Comparison of ENCODE assay signal across 12 mouse cellular contexts in the genomic region with DNA sequence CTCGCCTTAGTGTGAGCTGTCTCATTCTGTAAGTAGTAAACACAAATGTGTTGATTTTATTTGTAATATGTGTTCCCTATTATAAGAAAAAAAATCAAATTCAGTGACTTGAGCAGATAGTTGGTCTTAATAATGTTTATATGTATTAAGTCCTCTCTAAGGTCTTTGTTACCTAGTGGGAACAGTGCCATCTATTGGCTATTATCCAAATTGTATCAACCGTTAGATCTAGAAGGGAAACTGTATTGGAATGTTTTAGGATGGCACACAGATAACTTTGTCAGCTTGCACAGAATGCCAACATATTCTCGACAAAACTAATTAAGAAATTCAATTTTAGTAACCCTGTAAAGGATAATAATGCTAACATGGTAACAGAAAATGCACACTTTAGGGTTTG.
A peak's percentile ranks its signal among the peaks of the same experiment; 100 is the strongest.
DNase-seq lines count a peak whose midpoint lies in the region; ATAC-seq lines count a peak whose summit lies in the region.
"Had no signal": no experiment of that assay in that cellular context is flagged by ENCODE, and none has a peak within 500 bp of the region (broad histone marks: within the 10 kb centered on the region; RNA-seq: fewer than 3 reads in every experiment).

No protein-coding gene starts in this region.

- no peak overlapping the region for H3K4me2 ChIP-seq in embryonic facial prominence, embryonic 14.5 days (ENCODE audit: low read depth, low read length)
- H3K4me2 ChIP-seq: limb, embryonic 15.5 days had no signal

- ATAC-seq in embryonic facial prominence, embryonic 14.5 days (ENCODE audit: low read depth): no peak

- peak; percentile 6 for DNase-seq in kidney, adult 9 months
- DNase-seq in kidney, postnatal 14 days: no peak
- DNase-seq in A20 (ENCODE audit: low read depth, low spot score) (peak; percentile 46), MEL-GATA-1-ER (ENCODE audit: extremely low read depth, low read depth) (peak; percentile 1)
- peak; percentile 40 for DNase-seq in embryonic facial prominence, embryonic 14.5 days (ENCODE audit: low spot score)
- no peak for DNase-seq in layer of hippocampus, postnatal 14 days (ENCODE audit: low spot score in 2 of 2)
- no peak for DNase-seq in kidney, adult 11 months
- DNase-seq in natural killer cell, adult 2 months (ENCODE audit: low spot score in 2 of 2): no peak
- DNase-seq: cerebellum, adult 18-20 months; gastrocnemius, postnatal 25 days; layer of hippocampus, adult 9-11 months had no signal

- H3K4me1 ChIP-seq in embryonic facial prominence, embryonic 14.5 days (ENCODE audit: control insufficient read depth, insufficient read depth, low read length): no peaks in the 10 kb centered on the region
- H3K4me1 ChIP-seq: limb, embryonic 15.5 days had no signal

- H3K9me3 ChIP-seq in embryonic facial prominence, embryonic 14.5 days (ENCODE audit: control insufficient read depth, low read length): no peaks in the 10 kb centered on the region
- H3K9me3 ChIP-seq: limb, embryonic 15.5 days had no signal

- H3K9ac ChIP-seq in embryonic facial prominence, embryonic 14.5 days (ENCODE audit: low read depth, low read length): no peak overlapping the region
- H3K9ac ChIP-seq: limb, embryonic 15.5 days had no signal

- H3K27me3 ChIP-seq in embryonic facial prominence, embryonic 14.5 days (replicated peaks; ENCODE audit: control insufficient read depth, insufficient read depth, low read length): no peaks in the 10 kb centered on the region
- H3K27me3 ChIP-seq: limb, embryonic 15.5 days had no signal

- no peak overlapping the region for H3K27ac ChIP-seq in embryonic facial prominence, embryonic 14.5 days (replicated peaks; ENCODE audit: low read depth, low read length)
- H3K27ac ChIP-seq: limb, embryonic 15.5 days had no signal

- 34% methylated on average over 3 of the region's 3 CpGs for WGBS in embryonic facial prominence, embryonic 14.5 days

- H3K36me3 ChIP-seq in embryonic facial prominence, embryonic 14.5 days (ENCODE audit: control insufficient read depth, insufficient read depth, low read length): no peaks in the 10 kb centered on the region
- H3K36me3 ChIP-seq: limb, embryonic 15.5 days had no signal

- H3K4me3 ChIP-seq in embryonic facial prominence, embryonic 14.5 days (ENCODE audit: low read depth, low read length): no peak overlapping the region
- H3K4me3 ChIP-seq: limb, embryonic 15.5 days had no signal

Comparison
In these comparisons a context has a peak if more than half of its experiments do, and no peak if none do; other contexts are left out.
1. DNase-seq: peak in kidney, adult 9 months (single experiment), A20 (single experiment), MEL-GATA-1-ER (single experiment) and embryonic facial prominence, embryonic 14.5 days (single experiment); none in kidney, postnatal 14 days (single experiment), layer of hippocampus, postnatal 14 days (0 of 2), kidney, adult 11 months (single experiment) and natural killer cell, adult 2 months (0 of 2).